Mouse (Mus musculus): ENCODE results near the gene Kcnk3.

DNA sequence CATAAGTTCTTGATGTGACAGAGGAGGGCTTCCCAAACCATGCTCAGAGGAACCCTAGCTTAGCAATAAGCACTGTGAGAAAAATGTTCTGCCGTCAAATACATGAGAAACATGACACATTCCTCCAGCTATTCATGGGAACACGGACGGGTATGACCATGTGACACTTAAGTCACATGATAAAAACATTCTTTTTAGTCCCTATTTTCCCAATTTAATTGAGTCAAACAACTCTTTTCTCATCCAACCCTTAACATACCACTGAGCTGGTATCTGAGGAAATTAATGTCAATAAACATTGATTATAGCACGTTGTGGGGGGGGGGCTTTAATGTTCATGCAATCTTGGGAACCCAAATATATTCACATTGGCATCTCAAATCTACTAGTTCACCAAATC, 27.8 kb downstream of the Kcnk3 start:
- TF ChIP-seq GATA1 (IDR thresholded peaks at IDR 0.05; ENCODE audit: borderline replicate concordance, low read length), result no peak
- TF ChIP-seq FLI1 (IDR thresholded peaks at IDR 0.05; ENCODE audit: low read length), result no peak

Measured in megakaryocyte, embryonic 14.5 days (primary cell).